ENCODE assay signal across 14 mouse cellular contexts in the genomic region with DNA sequence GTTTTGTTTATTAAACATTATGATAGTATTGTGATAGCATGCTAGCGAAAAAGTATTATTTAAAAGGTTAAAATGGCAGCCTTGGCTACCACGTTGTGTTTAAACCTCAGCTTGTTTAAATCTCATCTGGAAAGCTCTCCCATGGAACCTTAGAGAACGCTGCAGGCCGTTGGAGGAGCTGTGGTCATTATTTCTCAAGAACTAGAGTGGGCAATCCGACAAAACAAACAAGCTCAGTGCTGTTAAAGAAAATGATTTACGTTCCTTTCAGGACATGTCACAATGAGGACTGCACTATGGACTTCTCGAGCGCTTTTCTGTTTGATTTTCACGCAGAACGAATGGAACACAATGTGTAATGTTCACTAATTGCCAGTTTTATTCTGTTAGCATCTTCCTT.
A peak's percentile ranks its signal among the peaks of the same experiment; 100 is the strongest.
DNase-seq lines count a peak whose midpoint lies in the region; ATAC-seq and TF ChIP-seq lines count a peak whose summit lies in the region.
"Had no signal": no experiment of that assay in that cellular context is flagged by ENCODE, and none has a peak within 500 bp of the region (broad histone marks: within the 10 kb centered on the region; RNA-seq: fewer than 3 reads in every experiment).

No protein-coding gene starts in this region.

- no peak for TF ChIP-seq POLR2A in heart, adult 2 months (IDR thresholded peaks at IDR 0.05; ENCODE audit: insufficient read depth, low read depth, low read length)
- TF ChIP-seq POLR2A in liver, adult 2 months (IDR thresholded peaks at IDR 0.05; ENCODE audit: extremely low read depth, insufficient read depth, low read length) = no peak

- no peak for TF ChIP-seq CTCF in heart, adult 2 months (IDR thresholded peaks at IDR 0.05)
- TF ChIP-seq CTCF in liver, adult 2 months (IDR thresholded peaks at IDR 0.05; ENCODE audit: low read depth, low read length) = no peak
- no peak for TF ChIP-seq CTCF in heart, postnatal 0 days (IDR thresholded peaks at IDR 0.05; ENCODE audit: low read depth)

- intact Hi-C loops in heart, adult 2 months (cut with DNase I) = loop anchor here (2.0 to 5.0 kb wide), 2 partner anchors 17 to 175 kb away; no protein-coding TSS in a partner anchor

- WGBS in heart, adult 2 months = 60% methylated on average over 10 of the region's 10 CpGs
- 64% methylated on average over 10 of the region's 10 CpGs for WGBS in heart, embryonic 11.5 days (ENCODE audit: insufficient replicate concordance)
- 42% methylated on average over 10 of the region's 10 CpGs for WGBS in liver, adult 2 months
- 69% methylated on average over 10 of the region's 10 CpGs for WGBS in liver, embryonic 11.5 days
- WGBS in heart, postnatal 0 days = 53% methylated on average over 10 of the region's 10 CpGs
- 68% methylated on average over 10 of the region's 10 CpGs for WGBS in midbrain, embryonic 10.5 days

- no peaks in the 10 kb centered on the region for H3K9me3 ChIP-seq in heart, embryonic 11.5 days (replicated peaks; ENCODE audit: control insufficient read depth, low read length)
- H3K9me3 ChIP-seq in liver, embryonic 11.5 days (ENCODE audit: control insufficient read depth, low read length) = no peaks in the 10 kb centered on the region
- no peaks in the 10 kb centered on the region for H3K9me3 ChIP-seq in heart, postnatal 0 days (replicated peaks; ENCODE audit: control insufficient read depth, low read length)
- H3K9me3 ChIP-seq in midbrain, embryonic 10.5 days (replicated peaks) = peaks cover 18% of the 10 kb centered on the region
- H3K9me3 ChIP-seq: midbrain, embryonic 15.5 days had no signal

- H3K79me2 ChIP-seq in heart, adult 2 months (replicated peaks; ENCODE audit: control insufficient read depth, insufficient read depth, low read length) = no peaks in the 10 kb centered on the region
- no peaks in the 10 kb centered on the region for H3K79me2 ChIP-seq in liver, adult 2 months (ENCODE audit: control insufficient read depth, insufficient read depth, low read length)

- H3K4me2 ChIP-seq in heart, embryonic 11.5 days = no peak overlapping the region
- H3K4me2 ChIP-seq in liver, embryonic 11.5 days = no peak overlapping the region
- H3K4me2 ChIP-seq in heart, postnatal 0 days (ENCODE audit: low read depth, low read length) = no peak overlapping the region
- H3K4me2 ChIP-seq: midbrain, embryonic 15.5 days had no signal

- no peak for DNase-seq in heart, adult 2 months
- DNase-seq in liver, adult 2 months (ENCODE audit: extremely low read depth, low read depth, low spot score) = peak; percentile 30
- no peak for DNase-seq in liver, embryonic 11.5 days (ENCODE audit: low spot score)
- DNase-seq in heart, postnatal 0 days (ENCODE audit: low spot score) = peak; percentile 44
- no peak for DNase-seq in urinary bladder, adult 18-20 months (ENCODE audit: low spot score in 2 of 2)
- DNase-seq in midbrain, embryonic 10.5 days (ENCODE audit: low spot score) = no peak
- DNase-seq: adrenal gland, postnatal 10 days; cerebellum, postnatal 10 days; left cerebral cortex, postnatal 4 days had no signal

- H3K27me3 ChIP-seq in heart, adult 2 months (ENCODE audit: control insufficient read depth, insufficient read depth, low read length) = no peaks in the 10 kb centered on the region
- H3K27me3 ChIP-seq in heart, embryonic 11.5 days (ENCODE audit: control insufficient read depth, insufficient read depth, low read length) = no peaks in the 10 kb centered on the region
- H3K27me3 ChIP-seq in liver, adult 2 months (ENCODE audit: control insufficient read depth, insufficient read depth, low read length) = no peaks in the 10 kb centered on the region
- no peaks in the 10 kb centered on the region for H3K27me3 ChIP-seq in liver, embryonic 11.5 days (replicated peaks; ENCODE audit: control insufficient read depth, insufficient read depth, low read length)
- no peaks in the 10 kb centered on the region for H3K27me3 ChIP-seq in heart, postnatal 0 days (ENCODE audit: control insufficient read depth, insufficient read depth, low read length)
- no peaks in the 10 kb centered on the region for H3K27me3 ChIP-seq in midbrain, embryonic 10.5 days (ENCODE audit: low read depth, poor library complexity, severe bottlenecking)
- H3K27me3 ChIP-seq: midbrain, embryonic 15.5 days; Patski had no signal

- H3K36me3 ChIP-seq in heart, adult 2 months (ENCODE audit: control insufficient read depth, insufficient read depth, low read length) = peaks cover 2% of the 10 kb centered on the region; the same call in 1 of the 2 replicates
- no peaks in the 10 kb centered on the region for H3K36me3 ChIP-seq in heart, embryonic 11.5 days (ENCODE audit: control insufficient read depth, insufficient read depth, low read length)
- H3K36me3 ChIP-seq in liver, adult 2 months (ENCODE audit: control insufficient read depth, insufficient read depth, low read length) = no peaks in the 10 kb centered on the region
- H3K36me3 ChIP-seq in liver, embryonic 11.5 days (ENCODE audit: control insufficient read depth, insufficient read depth, low read length) = no peaks in the 10 kb centered on the region
- H3K36me3 ChIP-seq in heart, postnatal 0 days (replicated peaks; ENCODE audit: control insufficient read depth, insufficient read depth, low read length) = no peaks in the 10 kb centered on the region
- H3K36me3 ChIP-seq in midbrain, embryonic 10.5 days = no peaks in the 10 kb centered on the region
- H3K36me3 ChIP-seq: midbrain, embryonic 15.5 days had no signal

- H3K4me3 ChIP-seq in heart, adult 2 months = no peak overlapping the region
- no peak overlapping the region for H3K4me3 ChIP-seq in heart, embryonic 11.5 days (ENCODE audit: low read depth, low read length)
- no peak overlapping the region for H3K4me3 ChIP-seq in liver, adult 2 months (ENCODE audit: insufficient read depth, low read depth, low read length)
- H3K4me3 ChIP-seq in liver, embryonic 11.5 days (ENCODE audit: low read depth, low read length) = no peak overlapping the region
- no peak overlapping the region for H3K4me3 ChIP-seq in heart, postnatal 0 days (ENCODE audit: low read depth, low read length)
- no peak overlapping the region for H3K4me3 ChIP-seq in midbrain, embryonic 10.5 days
- H3K4me3 ChIP-seq: midbrain, embryonic 15.5 days had no signal

- H3K4me1 ChIP-seq in heart, adult 2 months (ENCODE audit: control insufficient read depth, insufficient read depth, low read length) = peaks cover 5% of the 10 kb centered on the region
- no peaks in the 10 kb centered on the region for H3K4me1 ChIP-seq in heart, embryonic 11.5 days (ENCODE audit: control insufficient read depth, insufficient read depth, low read length)
- peaks cover 3% of the 10 kb centered on the region for H3K4me1 ChIP-seq in liver, adult 2 months (ENCODE audit: control insufficient read depth, insufficient read depth, low read length)
- no peaks in the 10 kb centered on the region for H3K4me1 ChIP-seq in liver, embryonic 11.5 days (replicated peaks; ENCODE audit: control insufficient read depth, insufficient read depth, low read length)
- 0 out of 2 replicates have a peak, but pooled peaks cover 5% of the 10 kb centered on the region for H3K4me1 ChIP-seq in heart, postnatal 0 days (ENCODE audit: control insufficient read depth, insufficient read depth)
- H3K4me1 ChIP-seq in midbrain, embryonic 10.5 days = no peaks in the 10 kb centered on the region

- ATAC-seq in heart, embryonic 11.5 days (replicated peaks; ENCODE audit: insufficient number of reproducible peaks, low FRiP score, low TSS enrichment) = no peak
- ATAC-seq in liver, embryonic 11.5 days (replicated peaks; ENCODE audit: low FRiP score) = no peak
- no peak for ATAC-seq in heart, postnatal 0 days (ENCODE audit: insufficient read depth, low read depth)
- 0 out of 2 replicates have a peak, but pooled peaks have one; percentile 9 for ATAC-seq in megakaryocyte progenitor cell, adult 5-6 weeks (replicated peaks; ENCODE audit: poor library complexity)
- ATAC-seq: intestine, postnatal 0 days; midbrain, embryonic 15.5 days; Patski had no signal

- H3K27ac ChIP-seq in heart, adult 2 months = peak overlapping the region; percentile 44; the same call in 1 of the 2 replicates
- no peak overlapping the region for H3K27ac ChIP-seq in heart, embryonic 11.5 days (ENCODE audit: low read depth, low read length)
- no peak overlapping the region for H3K27ac ChIP-seq in liver, adult 2 months (replicated peaks; ENCODE audit: insufficient read depth, low read depth, low read length)
- H3K27ac ChIP-seq in liver, embryonic 11.5 days (ENCODE audit: low read depth, low read length) = no peak overlapping the region
- no peak overlapping the region for H3K27ac ChIP-seq in heart, postnatal 0 days (ENCODE audit: low read depth)
- H3K27ac ChIP-seq in midbrain, embryonic 10.5 days (replicated peaks) = no peak overlapping the region
- H3K27ac ChIP-seq: midbrain, embryonic 15.5 days had no signal

- TF ChIP-seq EP300 in heart, adult 2 months (IDR thresholded peaks at IDR 0.05; ENCODE audit: insufficient read depth, low read depth, low read length) = no peak
- TF ChIP-seq EP300 in heart, postnatal 0 days (IDR thresholded peaks at IDR 0.05; ENCODE audit: low read depth) = no peak

- no peak overlapping the region for H3K9ac ChIP-seq in heart, adult 2 months (ENCODE audit: low read depth, low read length)
- no peak overlapping the region for H3K9ac ChIP-seq in heart, embryonic 11.5 days (ENCODE audit: low read depth, low read length)
- no peak overlapping the region for H3K9ac ChIP-seq in liver, adult 2 months (ENCODE audit: low read depth, low read length)
- no peak overlapping the region for H3K9ac ChIP-seq in liver, embryonic 11.5 days (ENCODE audit: low read depth, low read length)
- H3K9ac ChIP-seq in heart, postnatal 0 days (replicated peaks; ENCODE audit: low read depth, low read length) = no peak overlapping the region
- H3K9ac ChIP-seq: midbrain, embryonic 15.5 days had no signal

Comparison
In these comparisons a context has a peak if more than half of its experiments do, and no peak if none do; other contexts are left out.
1. DNase-seq: peak in liver, adult 2 months (single experiment) and heart, postnatal 0 days (single experiment); none in heart, adult 2 months (0 of 2), liver, embryonic 11.5 days (single experiment), urinary bladder, adult 18-20 months (0 of 2) and midbrain, embryonic 10.5 days (single experiment).